Mouse (Mus musculus) frontal cortex, adult 2 months (tissue): ENCODE measurements around the gene Scaf4. TPM values are rescaled to one million over a fixed set of nuclear protein-coding genes. Genes with fewer than 3 reads are reported as not detected.

Experiments used
- DNase-seq, 2 experiments: peaks; one replicate each; pipeline ENCODE4 v3.0.0; 2022; ENCODE audit warnings: low spot score in 1 of 2; ENCODE audit errors: extremely low spot score in 1 of 2
- polyA plus RNA-seq: library from polyadenylated mRNA; depleted of rRNA; stranded (reverse); fragments of >200 nt; gene quantifications from 2 replicates; pipeline ENCODE4 v1.2.3, GENCODE M21; 2012

Gene Scaf4
- polyA plus RNA-seq, 1 experiment, result 49.0 TPM

DNA sequence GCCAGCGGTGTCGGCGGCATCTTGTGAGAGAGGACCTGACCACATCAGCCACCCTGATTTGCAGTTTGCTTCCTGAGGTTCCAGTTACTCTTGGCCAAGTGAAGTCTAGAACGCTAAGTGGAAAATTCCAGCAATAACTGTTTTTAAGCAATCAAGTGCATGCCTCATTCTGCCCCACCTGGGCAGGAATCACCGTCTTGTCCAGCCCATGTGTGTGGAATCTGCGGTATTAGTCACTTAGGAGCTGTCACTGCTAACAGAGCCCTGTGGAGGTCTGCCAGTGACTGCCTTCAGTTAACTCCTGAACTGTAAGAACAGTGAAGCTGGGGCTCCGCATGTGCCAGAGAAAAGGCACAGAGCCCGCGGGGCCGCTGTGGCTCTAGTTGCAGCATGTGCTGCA lies 73.6 kb downstream of the Scaf4 start:
- DNase-seq, result no peak

DNA sequence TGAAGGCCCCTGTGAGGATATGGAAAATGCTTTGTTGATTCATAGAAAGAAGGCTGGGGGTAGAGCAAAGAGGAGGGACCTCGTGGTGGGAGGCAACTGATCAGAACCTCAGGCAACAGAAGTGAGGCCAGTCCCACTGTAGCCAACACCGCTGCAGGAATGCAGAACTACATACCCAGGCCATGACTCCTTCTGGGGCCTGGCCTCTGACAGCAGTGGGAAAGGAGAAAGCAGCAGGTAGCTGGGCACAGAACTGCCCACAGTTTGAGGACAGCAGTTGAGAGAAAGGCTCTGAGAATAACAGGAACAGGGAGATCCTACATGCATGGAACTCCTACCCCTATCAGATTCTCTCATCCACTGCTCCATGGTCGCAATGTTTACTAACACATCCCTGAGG lies 75.3 kb downstream of the Scaf4 start:
- no peak for DNase-seq

DNA sequence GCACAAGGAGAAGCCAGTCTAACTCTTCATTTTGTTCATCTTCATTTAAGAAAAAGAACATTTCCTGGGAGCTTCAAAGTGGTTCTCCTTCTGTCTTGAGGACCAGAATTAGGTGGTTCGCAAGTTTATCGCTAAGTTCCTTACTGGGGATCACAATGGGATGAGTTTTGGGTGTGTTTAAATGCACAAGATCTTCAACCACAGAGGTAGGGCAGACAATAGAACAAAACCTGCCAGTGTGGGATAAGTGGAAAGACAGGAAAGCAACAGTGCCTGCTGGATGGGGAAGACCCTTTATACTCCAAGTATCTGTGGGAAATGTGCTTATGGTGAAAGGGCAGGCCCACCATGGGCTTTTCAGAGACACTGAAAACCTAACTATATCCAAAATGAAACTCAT lies 79.4 kb downstream of the Scaf4 start:
- no peak for DNase-seq

DNA sequence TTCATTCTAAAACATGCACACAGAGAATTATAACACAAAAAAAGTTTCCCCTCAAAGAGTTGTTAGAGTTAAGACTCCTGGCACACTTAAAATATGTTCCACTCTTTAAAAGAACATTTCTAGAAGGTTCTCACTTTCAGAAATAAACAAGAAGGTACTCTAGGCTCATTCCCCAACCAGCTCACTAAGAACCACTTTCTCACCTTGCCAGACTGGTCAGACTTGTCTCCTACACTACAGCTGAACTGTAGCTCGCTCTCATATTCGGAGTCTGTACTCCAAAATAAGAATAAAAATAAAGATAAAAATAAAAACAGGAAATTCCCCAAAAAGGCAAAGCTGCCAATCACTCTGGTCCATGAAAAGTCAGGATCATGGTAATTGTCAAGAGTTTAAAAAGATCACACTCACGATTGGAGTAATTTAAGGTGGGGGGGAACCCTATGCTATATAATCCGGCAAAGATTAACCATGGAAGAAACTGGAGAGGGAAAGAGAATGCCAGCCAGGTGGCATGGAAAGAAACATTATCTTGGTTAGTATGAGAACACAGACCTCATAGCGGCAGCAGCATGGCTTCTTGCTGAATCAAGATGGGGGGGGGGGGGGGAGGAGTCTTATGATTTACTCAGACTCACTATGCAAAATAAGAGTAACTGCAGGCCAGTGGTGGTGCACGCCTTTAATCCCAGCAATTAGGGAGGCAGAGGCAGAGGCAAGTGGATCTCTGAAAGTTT lies 80.9 kb downstream of the Scaf4 start:
- DNase-seq, result no peak

DNA sequence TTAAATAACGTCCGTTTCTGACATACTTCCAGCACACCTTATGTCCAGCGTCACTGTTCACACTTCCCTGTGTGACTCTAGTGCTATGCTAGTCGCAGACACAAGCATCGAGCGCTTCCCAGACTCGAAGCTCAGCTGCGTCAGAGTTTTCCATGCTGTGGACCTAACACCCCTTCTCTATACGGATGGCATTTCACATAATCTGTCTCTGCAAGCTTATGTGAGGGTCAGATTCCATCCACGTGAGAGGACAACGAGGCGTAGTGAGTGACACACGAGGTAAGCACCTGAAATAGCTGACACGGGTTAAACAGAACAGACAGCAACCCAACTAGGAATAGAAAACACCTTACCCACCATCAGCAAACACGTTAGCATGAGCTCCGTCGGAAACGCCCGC lies 82.2 kb downstream of the Scaf4 start:
- DNase-seq, result no peak

DNA sequence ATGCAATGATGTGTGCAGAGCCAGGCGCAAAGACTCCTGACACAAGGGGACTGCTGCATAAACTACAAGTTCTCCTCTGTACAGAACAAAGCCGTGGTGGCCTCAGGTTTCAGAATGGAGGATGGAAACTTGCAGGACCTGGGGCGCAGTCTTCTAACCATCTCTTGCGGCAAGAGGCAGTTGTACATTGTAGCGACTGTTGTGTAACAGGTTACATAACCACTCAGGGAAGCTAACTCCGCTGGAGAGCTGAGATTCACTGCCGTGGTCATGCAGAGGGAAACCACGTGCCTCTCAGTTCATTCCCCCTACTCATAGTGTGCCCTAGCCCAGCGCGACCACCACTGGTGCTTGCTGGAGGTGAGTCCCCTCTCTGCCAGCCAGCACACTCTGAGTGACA lies 85.1 kb downstream of the Scaf4 start:
- no peak for DNase-seq

DNA sequence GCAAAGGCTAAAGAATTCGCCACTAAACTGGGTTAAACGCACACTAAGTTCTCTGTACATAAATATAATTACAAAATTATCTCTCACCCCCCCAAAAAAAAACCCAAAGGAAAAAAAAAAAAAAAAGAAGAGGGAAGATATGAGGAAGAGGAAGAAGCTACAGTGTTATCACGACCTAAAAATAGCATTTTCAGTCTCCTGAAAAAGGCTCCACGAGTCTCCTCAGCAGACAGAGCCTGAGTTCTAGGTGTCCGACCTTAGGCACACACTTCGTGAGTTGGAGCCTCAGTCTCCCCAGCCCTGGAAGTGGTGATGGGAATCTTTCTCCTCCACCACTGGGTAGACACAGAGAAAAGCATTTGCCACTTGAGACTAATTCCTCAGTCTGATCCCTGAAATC lies 85.7 kb downstream of the Scaf4 start:
- no peak for DNase-seq

DNA sequence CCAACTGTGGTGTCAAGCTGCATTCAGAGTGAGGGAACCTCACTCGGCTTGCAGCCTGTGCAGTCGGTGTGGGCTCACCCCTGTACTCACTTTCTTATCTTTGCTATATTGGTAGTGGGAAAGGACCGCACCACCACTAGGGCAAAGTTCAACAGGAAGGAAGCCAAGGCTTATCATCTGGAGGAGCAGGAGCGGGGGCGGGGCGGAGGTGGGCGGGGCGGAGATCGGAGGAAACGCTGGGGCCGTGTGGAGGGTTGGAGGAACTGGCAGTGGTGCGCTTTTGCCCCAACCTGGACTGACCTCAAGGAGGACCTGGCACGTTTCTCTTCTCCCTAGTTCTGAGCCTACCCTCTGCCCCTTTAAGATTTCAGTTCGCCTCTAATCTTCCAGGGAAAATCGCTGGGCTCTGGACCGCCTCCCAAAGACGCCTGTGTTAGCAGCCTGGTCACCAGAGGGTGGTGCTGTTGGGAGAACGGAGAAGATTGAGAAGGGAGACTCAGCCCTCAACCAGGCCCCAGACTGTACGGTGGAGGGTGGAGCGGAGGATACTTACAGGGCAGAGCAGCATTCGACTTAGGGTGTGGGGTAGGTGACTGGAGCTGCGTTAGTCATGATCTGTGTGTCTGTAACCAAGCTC lies 86.8 kb downstream of the Scaf4 start:
- peak in 1 of 2 experiments; percentile 75 for DNase-seq

DNA sequence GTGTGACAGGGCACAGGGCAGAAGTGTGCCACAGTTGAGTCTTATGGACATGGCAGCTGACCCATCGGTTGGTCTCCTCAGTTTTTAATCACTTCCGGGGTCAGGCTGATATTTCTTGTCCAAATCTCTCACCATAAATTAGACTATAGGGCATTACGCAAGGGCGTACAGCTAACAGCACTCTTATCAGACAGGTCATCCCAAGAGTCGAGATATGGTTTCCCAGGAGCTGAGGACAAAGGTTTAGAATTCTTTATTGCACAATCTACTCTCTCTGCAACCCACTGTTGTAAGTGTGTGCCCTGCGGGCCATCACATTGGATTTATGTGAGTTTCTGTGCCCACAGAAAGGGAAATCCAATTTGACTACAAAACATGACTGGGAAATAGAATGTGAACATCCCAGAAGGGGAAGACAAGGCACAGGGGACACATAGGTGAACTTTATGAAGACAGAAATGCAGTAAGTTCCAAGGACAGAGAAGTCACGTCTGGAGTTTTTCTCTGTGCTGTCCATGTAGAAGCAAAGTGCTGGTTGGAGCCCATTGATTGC lies 87.5 kb downstream of the Scaf4 start:
- no peak for DNase-seq

DNA sequence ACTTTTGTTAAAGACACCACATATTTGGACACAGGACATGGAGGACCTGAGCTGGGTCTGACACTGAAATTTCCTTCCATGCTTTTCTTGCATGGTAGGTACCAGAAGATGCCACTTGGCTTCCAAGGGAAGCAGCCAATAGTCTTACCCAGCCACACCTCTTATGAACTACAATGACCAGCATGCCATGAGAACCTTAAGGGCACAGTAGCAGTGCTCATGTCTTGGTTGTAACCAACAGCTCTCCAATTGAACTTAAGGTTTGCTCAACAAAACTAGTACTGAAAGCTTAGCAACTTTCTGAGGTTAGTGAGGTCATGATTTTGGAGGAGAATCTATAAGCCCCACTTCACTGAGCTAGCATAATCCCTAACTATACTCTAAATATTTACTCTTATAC lies 90.6 kb downstream of the Scaf4 start:
- no peak for DNase-seq

DNA sequence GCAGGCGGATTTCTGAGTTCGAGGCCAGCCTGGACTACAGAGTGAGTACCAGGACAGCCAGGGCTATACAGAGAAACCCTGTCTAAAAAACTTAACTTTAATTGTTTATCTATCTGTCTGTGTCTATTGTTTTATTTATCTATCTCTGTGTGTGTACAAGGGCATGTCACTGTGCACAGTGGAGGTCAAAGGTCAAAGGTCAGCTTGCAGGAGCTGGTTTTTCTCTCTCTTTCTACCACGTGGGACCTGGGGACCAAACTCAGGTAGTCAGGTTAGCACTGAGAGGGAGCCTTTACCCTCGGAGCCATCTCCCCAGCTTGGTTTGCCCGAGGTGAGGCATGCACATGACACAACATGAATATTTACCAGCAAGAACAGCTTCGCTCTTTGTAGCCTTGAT lies 93.0 kb downstream of the Scaf4 start:
- DNase-seq, result no peak

DNA sequence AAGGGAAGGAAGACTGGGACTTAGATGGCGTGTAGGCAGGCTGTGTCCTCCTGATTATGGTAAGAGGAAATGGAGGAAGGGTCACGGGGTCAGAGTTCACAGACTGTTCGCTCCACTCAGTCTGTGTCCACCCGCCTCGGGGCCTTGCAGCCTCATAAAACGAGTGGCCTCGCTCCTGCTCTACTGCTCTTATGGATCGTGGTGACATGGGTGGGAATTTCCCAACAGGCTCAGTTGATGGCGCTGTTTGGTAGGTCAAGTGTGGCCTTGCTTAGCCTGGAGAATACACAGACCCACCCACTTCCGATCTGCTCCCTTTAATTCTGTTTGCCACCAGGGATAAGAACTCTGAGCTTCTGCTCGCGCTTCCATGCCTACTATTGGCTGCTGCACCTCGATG lies 96.8 kb downstream of the Scaf4 start:
- DNase-seq, result no peak

DNA sequence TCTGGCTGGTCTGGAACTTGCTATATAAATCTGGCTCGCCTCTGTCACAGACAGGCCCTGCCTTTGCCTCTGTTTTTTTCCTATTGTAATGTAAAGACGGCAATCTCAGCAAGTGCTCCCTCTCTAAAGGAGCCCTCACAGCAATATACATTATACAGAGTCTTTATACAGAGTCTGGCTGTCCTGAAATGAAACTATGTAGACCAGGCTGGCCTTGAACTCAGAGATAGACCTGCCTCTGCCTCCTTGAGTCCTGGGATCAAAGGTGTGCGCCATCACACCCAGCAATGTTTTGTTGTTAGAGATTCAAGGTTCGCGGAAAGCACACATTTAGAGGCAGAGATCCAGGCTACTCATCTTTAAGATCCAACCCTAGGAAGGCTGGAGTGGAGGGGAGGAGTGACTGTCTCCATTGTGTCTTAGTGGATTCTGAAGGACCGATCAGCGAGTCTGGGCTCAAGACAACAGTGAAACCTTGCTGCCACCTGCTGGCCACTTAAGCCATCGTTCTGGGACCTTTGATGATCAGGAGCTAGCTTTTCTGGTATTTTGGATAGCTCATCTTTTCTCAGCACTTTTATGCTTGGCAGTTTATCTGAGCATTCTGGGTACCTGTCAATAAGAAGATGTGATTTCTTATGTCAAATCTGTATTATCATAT lies 98.2 kb downstream of the Scaf4 start:
- peak; percentile 67 to 93 for DNase-seq

DNA sequence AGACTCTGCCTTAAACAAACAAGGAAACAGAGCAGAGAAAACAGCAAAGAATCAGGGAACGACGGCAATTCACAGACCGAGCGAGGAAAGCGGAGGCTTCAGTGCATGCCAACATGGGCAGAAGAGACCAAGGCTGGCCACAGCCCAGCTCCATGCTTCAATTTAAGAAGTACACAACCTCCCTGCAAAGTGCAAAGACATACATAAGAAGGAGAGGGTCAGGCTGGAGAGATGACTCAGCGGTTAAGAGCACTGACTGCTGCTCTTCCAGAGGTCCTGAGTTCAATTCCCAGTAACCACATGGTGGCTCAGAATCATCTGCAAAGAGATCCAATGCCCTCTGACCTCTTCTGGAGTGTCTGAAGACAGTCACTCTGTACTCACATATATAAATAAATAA lies 100.2 kb downstream of the Scaf4 start:
- DNase-seq, result no peak

DNA sequence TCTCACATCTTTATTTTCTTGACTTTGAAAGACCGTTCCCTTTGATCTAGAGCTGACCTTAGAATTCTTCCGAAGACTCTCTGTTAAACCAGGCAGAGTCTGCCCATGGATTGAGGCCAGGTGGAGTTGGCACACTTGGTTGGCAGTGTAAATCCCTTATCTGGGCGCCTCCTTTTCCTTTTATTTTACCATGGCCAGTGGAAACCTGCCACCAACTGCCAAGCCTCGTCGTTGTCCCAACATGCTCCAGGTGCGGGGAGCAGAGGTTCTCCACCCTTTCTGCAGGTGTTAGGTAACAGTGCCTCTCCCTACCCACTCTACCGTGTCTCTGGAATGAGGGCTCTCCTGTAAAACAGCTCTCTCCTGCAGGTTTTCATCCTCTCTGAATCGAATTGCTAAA lies 102.6 kb downstream of the Scaf4 start:
- no peak for DNase-seq

DNA sequence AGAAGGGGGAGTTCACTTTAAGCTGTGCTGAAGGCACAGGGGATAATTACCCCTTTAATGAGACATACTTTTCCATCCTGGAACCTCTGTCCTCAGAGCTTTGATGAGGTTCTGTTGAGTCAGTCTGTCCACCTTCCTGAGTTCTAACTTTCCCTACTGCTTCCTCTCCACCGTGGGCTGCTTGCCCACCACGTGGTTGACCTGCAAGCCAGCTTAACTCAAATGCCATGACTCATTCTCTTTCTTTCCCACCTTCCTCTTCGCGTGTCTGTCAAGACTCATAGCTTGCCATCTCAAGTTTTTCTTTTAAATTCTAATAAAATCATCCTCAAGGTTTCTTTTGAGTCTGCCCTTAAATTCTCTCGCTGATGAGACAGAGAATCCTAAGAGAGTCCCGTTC lies 103.3 kb downstream of the Scaf4 start:
- DNase-seq, result no peak

DNA sequence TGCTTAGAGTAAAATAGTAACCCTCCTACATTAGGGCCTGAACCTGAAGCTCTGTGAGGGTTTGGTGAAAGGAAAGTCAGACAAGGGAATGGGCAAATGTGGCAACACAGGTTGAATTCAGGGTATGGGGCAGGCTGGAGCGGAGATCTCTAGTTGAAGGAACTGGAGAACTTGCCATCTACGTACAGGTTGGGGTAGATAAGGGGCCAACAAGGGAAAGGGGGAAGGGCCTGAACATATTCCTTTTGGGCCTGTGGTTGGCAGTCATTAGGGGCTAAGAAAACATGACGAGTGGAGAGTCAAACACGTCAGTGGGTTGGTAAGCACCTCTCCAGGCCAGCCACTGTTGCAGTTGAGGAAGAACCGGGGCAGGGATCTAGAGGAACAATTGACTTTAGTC lies 104.4 kb downstream of the Scaf4 start:
- DNase-seq, result no peak

DNA sequence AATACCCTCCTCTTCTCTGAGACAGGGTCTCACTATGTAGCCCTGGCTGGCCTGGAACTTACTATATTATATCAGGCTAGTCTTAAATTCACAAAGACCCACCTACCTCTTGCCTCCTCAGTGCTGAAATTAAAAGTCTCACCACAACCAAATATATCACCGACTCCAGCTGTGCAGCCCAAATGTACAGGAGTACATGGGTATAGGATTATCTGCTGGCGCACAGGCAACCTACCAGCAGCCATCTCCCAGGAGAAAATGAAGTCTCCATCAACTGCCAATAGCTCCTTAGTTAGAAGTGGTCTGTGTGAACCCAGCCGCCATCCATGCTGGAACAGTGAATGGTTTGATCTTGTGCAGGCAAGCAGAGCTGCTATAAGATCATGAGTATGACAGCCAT lies 105.9 kb downstream of the Scaf4 start:
- DNase-seq, result no peak

DNA sequence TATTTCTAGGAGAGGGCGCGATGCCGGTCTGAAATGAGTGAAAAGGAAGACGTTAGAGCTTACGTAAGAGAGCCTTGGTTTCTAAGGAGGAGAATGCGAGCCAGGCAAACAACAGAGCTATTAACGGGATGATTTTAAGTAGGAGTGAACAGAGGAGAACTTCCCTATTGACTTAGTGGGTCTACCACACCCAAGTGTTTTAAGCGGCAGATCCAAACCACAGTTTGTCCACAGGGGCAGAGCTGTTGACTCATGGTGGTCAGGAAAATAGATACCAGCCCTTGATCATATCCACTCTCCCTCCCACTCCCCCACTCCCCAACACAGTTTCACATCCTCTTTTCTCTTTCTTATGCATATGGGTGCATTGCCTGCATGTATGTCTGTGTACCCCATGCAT lies 106.9 kb downstream of the Scaf4 start:
- no peak for DNase-seq

DNA sequence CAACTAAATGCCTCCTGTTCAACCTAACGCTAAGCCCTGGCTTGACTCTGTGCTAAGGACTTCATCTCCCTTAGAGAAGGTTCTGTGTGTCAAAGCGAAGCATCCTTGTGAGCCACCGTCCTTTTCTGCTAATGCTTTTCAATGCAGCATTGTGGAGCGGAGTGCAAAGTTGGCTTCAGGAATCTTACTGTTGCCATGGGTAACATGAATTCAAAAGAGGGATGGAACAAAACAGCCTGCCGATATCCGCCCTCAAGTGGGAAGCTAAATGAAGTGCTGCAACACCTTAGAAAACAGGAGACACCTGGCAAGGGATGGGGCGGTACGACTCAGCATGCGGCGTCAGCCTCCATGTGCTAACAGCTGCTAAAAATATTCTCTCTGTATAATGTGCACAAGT lies 107.8 kb downstream of the Scaf4 start:
- peak; percentile 69 to 74 for DNase-seq
